In the genomic region with DNA sequence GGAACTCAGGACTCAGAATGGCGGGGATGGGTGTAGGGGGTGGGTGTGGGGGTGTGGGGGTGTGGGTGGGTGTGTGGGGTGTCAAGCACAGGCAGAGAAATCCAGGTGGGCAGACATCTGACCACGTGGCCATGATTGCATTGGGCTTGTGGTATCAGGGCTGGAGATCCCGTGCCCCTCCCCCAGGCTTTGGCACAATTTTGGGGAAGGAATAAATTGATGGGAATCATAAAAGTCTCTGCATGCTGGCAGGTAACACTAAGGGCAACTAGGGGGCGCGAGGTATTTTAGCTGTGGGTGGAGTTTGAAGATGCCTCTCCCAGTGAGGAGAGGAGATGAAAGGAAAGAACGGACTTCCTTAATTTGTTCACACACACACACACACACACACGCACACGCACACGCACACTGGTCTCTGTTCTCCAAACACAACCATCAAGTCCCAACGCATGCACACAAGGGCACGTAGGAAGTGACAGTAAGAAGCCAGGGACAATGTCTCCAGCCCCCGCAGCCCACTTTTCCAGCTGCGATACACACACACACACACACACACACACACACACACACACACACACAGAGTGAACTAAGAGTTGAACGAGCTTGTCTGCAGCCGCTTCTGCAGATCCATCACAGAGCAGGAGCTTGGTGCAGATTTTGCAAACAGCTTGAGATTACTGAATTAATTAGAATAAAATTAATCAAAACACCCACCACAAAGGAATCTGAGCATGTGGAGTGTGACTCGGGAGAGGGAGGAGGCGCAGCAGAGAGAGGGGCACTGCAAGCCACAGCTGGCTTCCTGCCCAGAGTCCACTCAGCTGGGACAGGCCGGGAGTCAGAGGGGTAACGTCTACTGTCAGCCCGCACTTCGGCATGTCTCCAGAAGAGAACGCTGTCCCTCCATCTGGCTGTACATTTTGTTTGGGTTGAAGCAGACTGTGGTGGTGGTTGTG, we compare ENCODE assay signal across 8 mouse cellular contexts. TPM values are rescaled to one million over a fixed set of nuclear protein-coding genes. Genes with fewer than 3 reads are reported as not detected.
DNase-seq lines count a peak whose midpoint lies in the region; ATAC-seq lines count a peak whose summit lies in the region.

No protein-coding gene starts in this region.

- H3K36me3 ChIP-seq in splenic B cell, adult 2 months (ENCODE audit: control insufficient read depth, insufficient read depth, low read length, poor library complexity, severe bottlenecking), result no peaks in the 10 kb centered on the region

- H3K27me3 ChIP-seq in splenic B cell, adult 2 months (ENCODE audit: control insufficient read depth, insufficient read depth, low read length, poor library complexity, severe bottlenecking), result no peaks in the 10 kb centered on the region

- peak; percentile 49 to 82 for DNase-seq in cerebellum, postnatal 4 days (ENCODE audit: low spot score in 2 of 2)
- DNase-seq in Muller cell, postnatal 12 days (ENCODE audit: inconsistent ontology term), result peak; percentile 89
- DNase-seq in heart, postnatal 14 days, result peak; percentile 44 to 70
- DNase-seq in kidney, postnatal 36 days, result peak; percentile 61 to 74
- peak; percentile 85 for DNase-seq in lung, postnatal 10 days
- peak; percentile 40 for DNase-seq in splenic B cell, adult 2 months (ENCODE audit: low read depth, low spot score)
- no peak for DNase-seq in adipocyte (ENCODE audit: low spot score)

- no peak for ATAC-seq in cerebellum, adult (ENCODE audit: insufficient number of reproducible peaks, low FRiP score, low TSS enrichment)

- intact Hi-C loops in heart, postnatal 14 days (cut with DNase I), result no loop called here

RNA-seq across cellular contexts. Expression of gene Ccdc167, which starts 21.3 kb away (rescaled TPM):
- total RNA-seq in heart, postnatal 14 days (2021), result 10 to 100 TPM; 11.4 to 12.1 TPM
